Mouse (Mus musculus) layer of hippocampus, adult 9-10 months (tissue): ENCODE results near the gene Gm1123.

Source experiments
- DNase-seq: peaks from one replicate; pipeline ENCODE4 v3.0.0; 2022; ENCODE audit warnings: low spot score

Gm1123 gene

GRCm38 (mm10) chr9:99001326-99001725 lies 34.2 kb downstream of the Gm1123 start:
- no peak for DNase-seq

GRCm38 (mm10) chr9:98999881-99000339 lies 35.6 kb downstream of the Gm1123 start:
- no peak for DNase-seq

- DNase-seq = no peak
These were observed 41.4 kb downstream of the Gm1123 start for GRCm38 (mm10) chr9:98994103-98994502.

GRCm38 (mm10) chr9:98987131-98987530 lies 48.4 kb downstream of the Gm1123 start:
- no peak for DNase-seq

- DNase-seq = no peak
These were observed 48.9 kb downstream of the Gm1123 start for GRCm38 (mm10) chr9:98986476-98987096.

GRCm38 (mm10) chr9:98985800-98986475 lies 49.6 kb downstream of the Gm1123 start, which contains the start of gene Faim:
Gene Faim, plus strand, starts transcription at chr9:98986373.
- peak; percentile 98 for DNase-seq

- peak; percentile 78 for DNase-seq
These were observed 55.8 kb downstream of the Gm1123 start for GRCm38 (mm10) chr9:98979431-98980416.

GRCm38 (mm10) chr9:98976520-98976919 lies 59.0 kb downstream of the Gm1123 start:
- DNase-seq = no peak

GRCm38 (mm10) chr9:98976081-98976480 lies 59.4 kb downstream of the Gm1123 start:
- no peak for DNase-seq

GRCm38 (mm10) chr9:98974898-98975297 lies 60.6 kb downstream of the Gm1123 start:
- no peak for DNase-seq

GRCm38 (mm10) chr9:98973561-98973960 lies 62.0 kb downstream of the Gm1123 start:
- DNase-seq = no peak

GRCm38 (mm10) chr9:98973101-98973521 lies 62.4 kb downstream of the Gm1123 start:
- no peak for DNase-seq

- DNase-seq = no peak
These were observed 70.4 kb downstream of the Gm1123 start for GRCm38 (mm10) chr9:98965084-98965483.

GRCm38 (mm10) chr9:98963661-98964060 lies 71.9 kb downstream of the Gm1123 start:
- no peak for DNase-seq

GRCm38 (mm10) chr9:98962478-98963142 lies 72.9 kb downstream of the Gm1123 start:
- DNase-seq = no peak

GRCm38 (mm10) chr9:98961591-98962477 lies 73.7 kb downstream of the Gm1123 start:
- no peak for DNase-seq

- no peak for DNase-seq
These were observed 75.2 kb downstream of the Gm1123 start for GRCm38 (mm10) chr9:98960348-98960747.

- DNase-seq = no peak
These were observed 75.7 kb downstream of the Gm1123 start for GRCm38 (mm10) chr9:98959851-98960250.

GRCm38 (mm10) chr9:98958628-98959027 lies 76.9 kb downstream of the Gm1123 start:
- no peak for DNase-seq

GRCm38 (mm10) chr9:98957751-98958351 lies 77.7 kb downstream of the Gm1123 start:
- no peak for DNase-seq
